Mouse (Mus musculus) embryo, embryonic 10 days (tissue): ENCODE results near the gene Prkci.

Experiments
- DNase-seq: peaks from one replicate; pipeline ENCODE4 v3.0.0-alpha.2; 2015; ENCODE audit warnings: low spot score

Prkci gene

GRCm38 (mm10) chr3:31085000-31085399 is 89.5 kb downstream of the Prkci start:
- DNase-seq, result no peak

- DNase-seq, result no peak
Measured at GRCm38 (mm10) chr3:31088789-31089775, 93.5 kb downstream of the Prkci start.

GRCm38 (mm10) chr3:31089956-31090355 is 94.4 kb downstream of the Prkci start:
- no peak for DNase-seq

GRCm38 (mm10) chr3:31093196-31093595 is 97.6 kb downstream of the Prkci start:
- DNase-seq, result peak; percentile 80

- peak; percentile 72 for DNase-seq
Measured at GRCm38 (mm10) chr3:31093627-31094351, 98.2 kb downstream of the Prkci start.

GRCm38 (mm10) chr3:31094531-31095178 is 99.1 kb downstream of the Prkci start, which contains the start of gene Skil:
TSS of gene Skil (plus strand) at chr3:31095058.
- DNase-seq, result peak; percentile 96

GRCm38 (mm10) chr3:31095179-31095490 is 99.6 kb downstream of the Prkci start:
- DNase-seq, result peak; percentile 43

GRCm38 (mm10) chr3:31095491-31096154 is 100.1 kb downstream of the Prkci start:
- DNase-seq, result peak; percentile 61

- DNase-seq, result no peak
Measured at GRCm38 (mm10) chr3:31096155-31097101, 100.9 kb downstream of the Prkci start.

GRCm38 (mm10) chr3:31097102-31097720 is 101.7 kb downstream of the Prkci start:
- DNase-seq, result no peak

- DNase-seq, result no peak
Measured at GRCm38 (mm10) chr3:31097976-31098375, 102.4 kb downstream of the Prkci start.

GRCm38 (mm10) chr3:31098556-31098955 is 103.0 kb downstream of the Prkci start:
- no peak for DNase-seq

- DNase-seq, result no peak
Measured at GRCm38 (mm10) chr3:31100026-31100425, 104.5 kb downstream of the Prkci start.

GRCm38 (mm10) chr3:31100802-31101201 is 105.3 kb downstream of the Prkci start:
- no peak for DNase-seq
